ENCODE assay signal across 28 mouse cellular contexts in the genomic region with DNA sequence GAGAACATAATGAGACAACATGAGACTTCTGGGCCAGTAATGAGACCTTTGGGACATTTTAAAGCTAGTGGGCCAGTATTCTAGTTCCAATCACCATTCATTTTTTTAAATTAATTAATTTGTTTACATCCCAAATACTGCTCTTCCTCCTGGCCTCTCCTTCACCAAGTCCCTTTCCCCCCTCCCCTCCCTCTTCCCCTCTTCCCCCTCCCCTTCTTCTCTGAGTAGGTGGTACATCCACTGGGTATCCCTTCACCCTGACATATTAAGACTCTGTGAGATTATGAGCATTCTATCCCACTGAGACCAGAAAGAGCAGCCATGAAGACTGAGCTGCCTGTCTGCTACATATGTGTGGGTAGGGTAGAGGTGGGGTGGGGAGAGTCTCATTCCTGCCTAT.
DNase-seq lines count a peak whose midpoint lies in the region; ATAC-seq and TF ChIP-seq lines count a peak whose summit lies in the region.
"Had no signal": no experiment of that assay in that cellular context is flagged by ENCODE, and none has a peak within 500 bp of the region (broad histone marks: within the 10 kb centered on the region; RNA-seq: fewer than 3 reads in every experiment).

No protein-coding gene starts in this region.

- no peaks in the 10 kb centered on the region for H3K36me3 ChIP-seq in forebrain, embryonic 11.5 days (ENCODE audit: control insufficient read depth, insufficient read depth, low read length)
- no peaks in the 10 kb centered on the region for H3K36me3 ChIP-seq in forebrain, postnatal 0 days (ENCODE audit: insufficient read depth)
- no peaks in the 10 kb centered on the region for H3K36me3 ChIP-seq in hindbrain, embryonic 11.5 days (ENCODE audit: control insufficient read depth, insufficient read depth, low read length)
- no peaks in the 10 kb centered on the region for H3K36me3 ChIP-seq in hindbrain, postnatal 0 days (ENCODE audit: insufficient read depth, low read length)
- no peaks in the 10 kb centered on the region for H3K36me3 ChIP-seq in midbrain, embryonic 13.5 days
- H3K36me3 ChIP-seq in midbrain, embryonic 14.5 days (ENCODE audit: control insufficient read depth, insufficient read depth, low read length) = no peaks in the 10 kb centered on the region
- no peaks in the 10 kb centered on the region for H3K36me3 ChIP-seq in heart, embryonic 11.5 days (ENCODE audit: control insufficient read depth, insufficient read depth, low read length)
- H3K36me3 ChIP-seq: embryonic facial prominence, embryonic 10.5 days; embryonic facial prominence, embryonic 13.5 days; heart, embryonic 12.5 days; heart, embryonic 15.5 days; hindbrain, embryonic 10.5 days had no signal

- H3K27me3 ChIP-seq in forebrain, embryonic 11.5 days (ENCODE audit: control insufficient read depth, insufficient read depth, low read length) = no peaks in the 10 kb centered on the region
- no peaks in the 10 kb centered on the region for H3K27me3 ChIP-seq in forebrain, postnatal 0 days (ENCODE audit: insufficient read depth, low read length)
- H3K27me3 ChIP-seq in hindbrain, embryonic 11.5 days (ENCODE audit: control insufficient read depth, insufficient read depth, low read length) = no peaks in the 10 kb centered on the region
- H3K27me3 ChIP-seq in hindbrain, postnatal 0 days (ENCODE audit: insufficient read depth, low read length) = no peaks in the 10 kb centered on the region
- no peaks in the 10 kb centered on the region for H3K27me3 ChIP-seq in midbrain, embryonic 13.5 days
- no peaks in the 10 kb centered on the region for H3K27me3 ChIP-seq in midbrain, embryonic 14.5 days (ENCODE audit: control insufficient read depth, insufficient read depth, low read length)
- H3K27me3 ChIP-seq in heart, embryonic 11.5 days (ENCODE audit: control insufficient read depth, insufficient read depth, low read length) = no peaks in the 10 kb centered on the region
- H3K27me3 ChIP-seq: embryonic facial prominence, embryonic 13.5 days; heart, embryonic 12.5 days; heart, embryonic 15.5 days had no signal

- no peak for TF ChIP-seq CTCF in forebrain, postnatal 0 days (IDR thresholded peaks at IDR 0.05; ENCODE audit: low read depth)
- TF ChIP-seq CTCF in hindbrain, postnatal 0 days (IDR thresholded peaks at IDR 0.05; ENCODE audit: low read depth) = no peak

- no peak overlapping the region for H3K27ac ChIP-seq in forebrain, embryonic 11.5 days (ENCODE audit: low read depth, low read length)
- H3K27ac ChIP-seq in forebrain, postnatal 0 days (ENCODE audit: low read depth, low read length) = no peak overlapping the region
- H3K27ac ChIP-seq in hindbrain, embryonic 11.5 days (ENCODE audit: low read depth, low read length) = no peak overlapping the region
- no peak overlapping the region for H3K27ac ChIP-seq in hindbrain, postnatal 0 days
- no peak overlapping the region for H3K27ac ChIP-seq in midbrain, embryonic 13.5 days
- no peak overlapping the region for H3K27ac ChIP-seq in midbrain, embryonic 14.5 days (replicated peaks; ENCODE audit: low read depth, low read length)
- no peak overlapping the region for H3K27ac ChIP-seq in heart, embryonic 11.5 days (ENCODE audit: low read depth, low read length)
- H3K27ac ChIP-seq: embryonic facial prominence, embryonic 10.5 days; embryonic facial prominence, embryonic 13.5 days; gastrocnemius, adult 2 months; heart, embryonic 15.5 days; hindbrain, embryonic 10.5 days had no signal

- ATAC-seq in forebrain, embryonic 11.5 days (replicated peaks; ENCODE audit: low FRiP score) = 0 out of 2 replicates have a peak, but pooled peaks have one; percentile 30
- ATAC-seq in forebrain, postnatal 0 days = no peak
- peak; percentile 67 for ATAC-seq in hindbrain, embryonic 11.5 days (ENCODE audit: low FRiP score)
- no peak for ATAC-seq in hindbrain, postnatal 0 days
- 0 out of 2 replicates have a peak, but pooled peaks have one; percentile 50 for ATAC-seq in midbrain, embryonic 13.5 days
- ATAC-seq in midbrain, embryonic 14.5 days (ENCODE audit: low FRiP score, low TSS enrichment) = no peak
- no peak for ATAC-seq in heart, embryonic 11.5 days (replicated peaks; ENCODE audit: insufficient number of reproducible peaks, low FRiP score, low TSS enrichment)
- ATAC-seq: activated CD4-positive, CD25-positive, alpha-beta regulatory T cell, adult 4 months; inflammation-experienced regulatory T-cells, adult 6 months; intestine, embryonic 16.5 days had no signal

- H3K4me1 ChIP-seq in forebrain, embryonic 11.5 days (replicated peaks; ENCODE audit: control insufficient read depth, insufficient read depth, low read length) = no peaks in the 10 kb centered on the region
- H3K4me1 ChIP-seq in forebrain, postnatal 0 days (ENCODE audit: insufficient read depth) = no peaks in the 10 kb centered on the region
- no peaks in the 10 kb centered on the region for H3K4me1 ChIP-seq in hindbrain, embryonic 11.5 days (replicated peaks; ENCODE audit: control insufficient read depth, insufficient read depth, low read length)
- no peaks in the 10 kb centered on the region for H3K4me1 ChIP-seq in hindbrain, postnatal 0 days (ENCODE audit: insufficient read depth, low read length)
- no peaks in the 10 kb centered on the region for H3K4me1 ChIP-seq in midbrain, embryonic 13.5 days (replicated peaks)
- no peaks in the 10 kb centered on the region for H3K4me1 ChIP-seq in midbrain, embryonic 14.5 days (ENCODE audit: control insufficient read depth, insufficient read depth, low read length)
- no peaks in the 10 kb centered on the region for H3K4me1 ChIP-seq in heart, embryonic 11.5 days (ENCODE audit: control insufficient read depth, insufficient read depth, low read length)
- H3K4me1 ChIP-seq: embryonic facial prominence, embryonic 10.5 days; embryonic facial prominence, embryonic 13.5 days; heart, embryonic 12.5 days; heart, embryonic 15.5 days had no signal

- no peak for DNase-seq in forebrain, embryonic 11.5 days (ENCODE audit: low spot score)
- no peak for DNase-seq in forebrain, postnatal 0 days
- DNase-seq in hindbrain, embryonic 11.5 days (ENCODE audit: low spot score) = no peak
- DNase-seq in hindbrain, postnatal 0 days (ENCODE audit: low spot score) = no peak
- DNase-seq in midbrain, embryonic 14.5 days = no peak
- DNase-seq: adrenal gland, adult 8-10 months; adrenal gland, postnatal 25 days; cerebellum, adult 2 months; cerebellum, adult 9-11 months; cerebellum, postnatal 25 days; embryo, embryonic 11 days; gastrocnemius, adult 2 months; gastrocnemius, postnatal 14 days; heart, adult 11 months; heart, postnatal 10 days; heart, postnatal 36 days; kidney, adult 18-20 months had no signal

- no peak overlapping the region for H3K4me2 ChIP-seq in forebrain, embryonic 11.5 days (ENCODE audit: low read depth, low read length, severe bottlenecking)
- H3K4me2 ChIP-seq in forebrain, postnatal 0 days (ENCODE audit: low read depth) = no peak overlapping the region
- H3K4me2 ChIP-seq in hindbrain, embryonic 11.5 days (replicated peaks; ENCODE audit: low read depth, low read length) = no peak overlapping the region
- no peak overlapping the region for H3K4me2 ChIP-seq in hindbrain, postnatal 0 days (ENCODE audit: low read depth, low read length)
- H3K4me2 ChIP-seq in midbrain, embryonic 13.5 days (replicated peaks) = no peak overlapping the region
- H3K4me2 ChIP-seq in midbrain, embryonic 14.5 days (ENCODE audit: low read length) = no peak overlapping the region
- no peak overlapping the region for H3K4me2 ChIP-seq in heart, embryonic 11.5 days
- H3K4me2 ChIP-seq: embryonic facial prominence, embryonic 13.5 days; heart, embryonic 12.5 days; heart, embryonic 15.5 days had no signal

- no peak overlapping the region for H3K4me3 ChIP-seq in forebrain, embryonic 11.5 days (ENCODE audit: low read depth, low read length)
- no peak overlapping the region for H3K4me3 ChIP-seq in forebrain, postnatal 0 days (ENCODE audit: low read depth, low read length)
- H3K4me3 ChIP-seq in hindbrain, embryonic 11.5 days (ENCODE audit: low read depth, low read length) = no peak overlapping the region
- no peak overlapping the region for H3K4me3 ChIP-seq in hindbrain, postnatal 0 days (ENCODE audit: low read length)
- H3K4me3 ChIP-seq in midbrain, embryonic 13.5 days (replicated peaks) = no peak overlapping the region
- H3K4me3 ChIP-seq in midbrain, embryonic 14.5 days (replicated peaks; ENCODE audit: low read depth, low read length) = no peak overlapping the region
- H3K4me3 ChIP-seq in heart, embryonic 11.5 days (ENCODE audit: low read depth, low read length) = no peak overlapping the region
- H3K4me3 ChIP-seq: embryonic facial prominence, embryonic 10.5 days; embryonic facial prominence, embryonic 13.5 days; erythroblast, embryonic 14.5 days; gastrocnemius, adult 2 months; heart, embryonic 12.5 days; heart, embryonic 15.5 days; hindbrain, embryonic 10.5 days had no signal

- H3K9ac ChIP-seq in forebrain, embryonic 11.5 days (ENCODE audit: low read length) = no peak overlapping the region
- no peak overlapping the region for H3K9ac ChIP-seq in forebrain, postnatal 0 days
- H3K9ac ChIP-seq in hindbrain, embryonic 11.5 days (ENCODE audit: low read depth, low read length) = no peak overlapping the region
- no peak overlapping the region for H3K9ac ChIP-seq in hindbrain, postnatal 0 days (replicated peaks; ENCODE audit: low read length)
- H3K9ac ChIP-seq in midbrain, embryonic 13.5 days (replicated peaks) = no peak overlapping the region
- no peak overlapping the region for H3K9ac ChIP-seq in midbrain, embryonic 14.5 days (replicated peaks; ENCODE audit: low read length)
- no peak overlapping the region for H3K9ac ChIP-seq in heart, embryonic 11.5 days (ENCODE audit: low read depth, low read length)
- H3K9ac ChIP-seq: embryonic facial prominence, embryonic 13.5 days; heart, embryonic 12.5 days; heart, embryonic 15.5 days had no signal

- no peaks in the 10 kb centered on the region for H3K9me3 ChIP-seq in forebrain, embryonic 11.5 days (ENCODE audit: control insufficient read depth, low read length)
- H3K9me3 ChIP-seq in forebrain, postnatal 0 days (ENCODE audit: low read length) = no peaks in the 10 kb centered on the region
- no peaks in the 10 kb centered on the region for H3K9me3 ChIP-seq in hindbrain, embryonic 11.5 days (ENCODE audit: control insufficient read depth, low read length)
- no peaks in the 10 kb centered on the region for H3K9me3 ChIP-seq in hindbrain, postnatal 0 days (ENCODE audit: low read length)
- no peaks in the 10 kb centered on the region for H3K9me3 ChIP-seq in midbrain, embryonic 13.5 days
- no peaks in the 10 kb centered on the region for H3K9me3 ChIP-seq in midbrain, embryonic 14.5 days (ENCODE audit: control insufficient read depth, low read length)
- no peaks in the 10 kb centered on the region for H3K9me3 ChIP-seq in heart, embryonic 11.5 days (replicated peaks; ENCODE audit: control insufficient read depth, low read length)
- H3K9me3 ChIP-seq: embryonic facial prominence, embryonic 10.5 days; embryonic facial prominence, embryonic 13.5 days; heart, embryonic 12.5 days; heart, embryonic 15.5 days; hindbrain, embryonic 10.5 days had no signal

Comparison
In these comparisons a context has a peak if more than half of its experiments do, and no peak if none do; other contexts are left out.
1. ATAC-seq: peak in forebrain, embryonic 11.5 days (single experiment), hindbrain, embryonic 11.5 days (single experiment) and midbrain, embryonic 13.5 days (single experiment); none in forebrain, postnatal 0 days (single experiment), hindbrain, postnatal 0 days (single experiment), midbrain, embryonic 14.5 days (single experiment) and heart, embryonic 11.5 days (single experiment).